Mouse (Mus musculus): ENCODE data around the gene Sema5a.

GRCm38 (mm10) chr15:32579351-32579750, 334.7 kb downstream of the Sema5a start:
- TF ChIP-seq GATA1 (IDR thresholded peaks at IDR 0.05; ENCODE audit: low read length): no peak
- TF ChIP-seq TAL1 (IDR thresholded peaks at IDR 0.05; ENCODE audit: low read length): no peak
